Mouse (Mus musculus) hindbrain, embryonic 11.5 days (tissue): Measurements from ENCODE around the gene Heatr5a. TPM values are rescaled to one million over a fixed set of nuclear protein-coding genes. Genes with fewer than 3 reads are reported as not detected.

ENCODE experiments used
- ATAC-seq: fragments of 200-750 bp; cut with Nextera tagmentation; 2 replicates; pipeline ENCODE4 v1.8.0; 2017; ENCODE audit warnings: mild to moderate bottlenecking, moderate TSS enrichment, moderate library complexity; ENCODE audit not compliant: low FRiP score
- DNase-seq: peaks from one replicate; pipeline ENCODE4 v3.0.0-alpha.2; 2015; ENCODE audit warnings: low spot score
- H3K27ac ChIP-seq: fragments of 300-500 bp; sonication (generic); 2 replicates; pipeline ENCODE4 v1.5.1; 2014; ENCODE audit warnings: mild to moderate bottlenecking, low read depth, low read length
- H3K27me3 ChIP-seq: fragments of 300-500 bp; sonication (generic); 2 replicates; pipeline ENCODE4 v1.6.1; 2014; ENCODE audit warnings: mild to moderate bottlenecking, low read length, moderate library complexity, mixed read lengths; ENCODE audit not compliant: control insufficient read depth, insufficient read depth
- H3K36me3 ChIP-seq: fragments of 300-500 bp; sonication (generic); 2 replicates; pipeline ENCODE4 v1.6.1; 2014; ENCODE audit warnings: mild to moderate bottlenecking, low read length, moderate library complexity, mixed read lengths; ENCODE audit not compliant: control insufficient read depth, insufficient read depth
- H3K4me1 ChIP-seq: fragments of 300-500 bp; sonication (generic); replicated peaks from 2 replicates; pipeline ENCODE4 v1.6.1; 2014; ENCODE audit warnings: low read length, mixed read lengths; ENCODE audit not compliant: control insufficient read depth, insufficient read depth
- H3K4me2 ChIP-seq: fragments of 300-500 bp; sonication (generic); replicated peaks from 2 replicates; pipeline ENCODE4 v1.6.1; 2014; ENCODE audit warnings: mild to moderate bottlenecking, low read depth, low read length
- H3K4me3 ChIP-seq: fragments of 300-500 bp; sonication (generic); 2 replicates; pipeline ENCODE4 v1.5.1; 2014; ENCODE audit warnings: low read depth, low read length
- H3K9ac ChIP-seq: fragments of 300-500 bp; sonication (generic); 2 replicates; pipeline ENCODE4 v1.6.1; 2014; ENCODE audit warnings: low read depth, low read length
- H3K9me3 ChIP-seq: fragments of 300-500 bp; sonication (generic); 2 replicates; pipeline ENCODE4 v1.6.1; 2016; ENCODE audit warnings: low read length; ENCODE audit not compliant: control insufficient read depth
- WGBS: fragments of 180-500 bp; shearing (Covaris S2); extraction: QIAGEN DNeasy Blood & Tissue Kit; methylation state at CpG from one replicate; pipeline ENCODE4 v1.1.7; 2014; 5-methylcytosine and 5-hydroxymethylcytosine counted together
- polyA plus RNA-seq: library from polyadenylated mRNA; unstranded; fragments of >200 nt; fragmentation: Nextera tagmentation; extraction: Ambion mirVana; gene quantifications from 2 replicates; pipeline ENCODE4 v1.2.1, GENCODE M21; 2014

Gene Heatr5a
- polyA plus RNA-seq = 8.4 and 8.8 TPM in 2 replicates

DNA sequence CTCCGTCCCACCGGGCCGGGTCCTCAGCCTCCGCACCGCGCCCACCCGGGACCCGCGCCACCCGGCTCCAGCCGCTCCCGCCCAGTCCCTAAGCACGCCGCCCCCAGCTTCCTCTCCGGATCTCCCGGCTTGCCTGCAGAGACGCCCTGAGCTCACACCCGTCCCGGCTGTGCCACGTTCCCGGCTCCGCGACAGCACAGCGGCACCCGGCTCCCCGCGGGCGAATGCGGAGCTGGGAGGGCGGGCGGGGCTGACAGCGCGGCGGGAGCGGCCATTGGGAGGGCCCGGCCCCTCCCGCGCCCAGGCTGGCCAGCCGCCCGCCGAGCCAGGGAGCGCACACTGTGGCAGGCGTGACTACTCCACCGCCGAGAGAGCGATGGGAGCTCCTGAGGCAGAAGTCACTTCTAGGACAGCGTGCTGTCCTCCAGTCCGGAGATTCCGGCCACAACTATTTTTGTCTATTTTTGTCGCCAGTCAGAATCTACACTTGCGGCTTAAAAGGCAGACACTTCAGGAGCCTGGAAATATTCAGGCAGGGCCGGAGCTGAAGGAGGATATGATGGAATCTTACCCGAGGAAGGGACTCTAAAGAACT lies at the start of gene Heatr5a:
TSS of gene Heatr5a (minus strand) at position 252 of the 595 bp plus-strand sequence.
- WGBS = 2% methylated on average over 44 of the region's 53 CpGs
- ATAC-seq (peak; percentile 95), DNase-seq (peak; percentile 91)
- no peaks in the 10 kb centered on the region for H3K4me1 ChIP-seq
- H3K27me3 ChIP-seq = no peaks in the 10 kb centered on the region
- H3K4me3 ChIP-seq = peak within 1 kb of the TSS; percentile 87
- peak within 1 kb of the TSS; percentile 45 for H3K4me2 ChIP-seq
- H3K36me3 ChIP-seq = no peaks in the 10 kb centered on the region
- peak within 1 kb of the TSS; percentile 18; the same call in 1 of the 2 replicates for H3K27ac ChIP-seq
- no peaks in the 10 kb centered on the region for H3K9me3 ChIP-seq
- H3K9ac ChIP-seq = peak within 1 kb of the TSS; percentile 59

DNA sequence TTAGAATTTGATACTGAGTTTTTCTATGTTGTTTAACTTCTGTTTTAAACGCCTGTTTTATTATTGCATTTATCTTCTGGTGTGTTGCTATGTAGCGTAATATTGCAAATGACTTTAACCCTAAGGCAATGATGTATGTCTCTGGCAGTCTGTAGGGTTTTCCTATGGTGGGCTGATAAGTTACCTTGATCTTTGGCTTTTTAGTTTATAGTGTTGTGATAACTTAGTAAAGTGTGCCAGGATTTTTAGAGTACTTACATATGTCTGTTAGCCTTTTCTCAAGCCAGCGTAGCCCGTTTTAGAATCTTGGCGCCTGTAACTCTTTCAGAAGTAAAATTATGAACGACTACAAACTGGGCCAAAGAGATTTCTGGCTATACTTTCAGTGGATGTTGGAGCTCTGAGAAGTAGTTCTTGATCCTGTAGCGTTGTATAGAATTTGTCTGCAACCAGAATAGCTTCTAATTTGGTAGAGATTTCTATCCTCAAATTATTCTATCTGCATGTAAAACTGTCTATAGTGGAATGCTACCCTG lies 43.4 kb upstream of the Heatr5a start:
- H3K4me3 ChIP-seq = no peak overlapping the region
- H3K27me3 ChIP-seq = no peaks in the 10 kb centered on the region
- DNase-seq (no peak), ATAC-seq (no peak)
- no peak overlapping the region for H3K4me2 ChIP-seq
- H3K9ac ChIP-seq = no peak overlapping the region
- no peaks in the 10 kb centered on the region for H3K4me1 ChIP-seq
- H3K27ac ChIP-seq = no peak overlapping the region
- H3K9me3 ChIP-seq = no peaks in the 10 kb centered on the region
- WGBS = 90% methylated on average over 7 of the region's 7 CpGs
- H3K36me3 ChIP-seq = no peaks in the 10 kb centered on the region

DNA sequence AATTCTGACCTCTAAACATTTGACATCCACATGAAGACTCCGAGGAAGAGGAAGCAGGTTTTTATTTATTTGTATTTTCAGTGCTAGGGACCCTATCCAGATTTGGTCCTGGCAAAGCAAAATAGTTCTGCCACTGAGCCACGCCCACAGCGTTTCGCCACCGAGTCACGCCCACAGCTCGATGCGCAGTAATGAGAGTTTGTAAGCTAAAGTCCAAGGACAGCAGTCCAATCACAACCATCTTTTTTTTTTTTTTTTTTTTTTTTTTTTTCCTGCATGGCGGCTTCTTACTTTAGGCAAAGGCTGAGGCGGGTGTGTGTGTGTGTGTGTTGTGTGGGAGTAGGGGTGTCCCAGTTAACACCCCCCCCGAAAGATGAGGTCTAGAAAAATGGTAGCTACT lies 42.9 kb upstream of the Heatr5a start:
- ATAC-seq = no peak
- no peak for DNase-seq
- H3K27me3 ChIP-seq = no peaks in the 10 kb centered on the region

DNA sequence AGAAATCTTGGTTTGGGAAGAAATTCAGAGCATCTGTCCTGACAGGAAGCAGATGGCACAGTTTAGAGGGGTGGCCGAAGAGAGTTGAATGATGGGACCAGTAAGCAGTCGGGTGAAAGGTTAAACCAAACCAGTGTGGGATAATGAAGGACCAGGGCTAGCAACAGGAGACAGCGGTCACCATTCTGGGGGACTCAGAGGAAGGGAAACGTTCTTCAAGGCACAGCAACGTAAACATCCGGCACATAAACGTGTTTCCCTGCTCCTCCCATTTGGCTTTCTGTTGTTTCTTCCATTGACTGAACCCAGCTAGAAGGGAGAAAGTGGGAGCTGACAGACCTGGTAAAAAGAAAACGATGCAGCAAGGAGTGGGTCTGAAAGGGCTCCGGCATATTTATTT lies 42.2 kb upstream of the Heatr5a start:
- Histone ChIP-seq H3K9me3 (no peaks in the 10 kb centered on the region), H3K36me3 (no peaks in the 10 kb centered on the region), H3K4me3 (no peak overlapping the region), H3K4me2 (no peak overlapping the region), H3K27ac (no peak overlapping the region), H3K27me3 (no peaks in the 10 kb centered on the region), H3K9ac (no peak overlapping the region), H3K4me1 (no peaks in the 10 kb centered on the region)
- 49% methylated on average over 9 of the region's 9 CpGs for WGBS
- DNase-seq (no peak), ATAC-seq (no peak)

More for the DNA sequence above, 42.9 kb upstream of the Heatr5a start:
- Histone ChIP-seq H3K9me3 (no peaks in the 10 kb centered on the region), H3K4me1 (no peaks in the 10 kb centered on the region), H3K4me3 (no peak overlapping the region), H3K4me2 (no peak overlapping the region), H3K36me3 (no peaks in the 10 kb centered on the region), H3K9ac (no peak overlapping the region), H3K27ac (no peak overlapping the region)
- WGBS = 84% methylated on average over 11 of the region's 11 CpGs

DNA sequence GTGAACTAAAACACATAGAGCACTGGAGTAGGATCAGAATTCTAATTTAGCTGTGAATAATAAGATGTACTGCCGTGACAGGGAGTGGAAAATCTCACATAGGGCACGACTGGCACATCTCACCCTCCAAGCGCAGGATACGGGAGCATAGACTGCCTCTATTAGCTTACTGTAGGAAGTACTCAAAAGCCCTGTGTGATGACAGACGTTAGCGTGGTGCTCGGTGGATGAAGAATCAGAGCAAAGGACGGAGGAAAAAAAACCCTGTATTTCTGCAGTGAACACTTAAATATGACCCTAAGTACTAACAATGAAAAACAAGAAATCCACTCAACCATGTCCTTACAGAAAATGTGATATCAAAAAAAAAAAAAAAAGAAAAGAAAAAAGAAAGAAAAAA lies 41.0 kb upstream of the Heatr5a start:
- H3K4me1 ChIP-seq = no peaks in the 10 kb centered on the region
- H3K9ac ChIP-seq = no peak overlapping the region
- H3K4me3 ChIP-seq = no peak overlapping the region
- no peaks in the 10 kb centered on the region for H3K9me3 ChIP-seq
- WGBS = 86% methylated on average over 8 of the region's 8 CpGs
- H3K27ac ChIP-seq = no peak overlapping the region
- H3K36me3 ChIP-seq = no peaks in the 10 kb centered on the region
- no peak overlapping the region for H3K4me2 ChIP-seq
- ATAC-seq = no peak
- no peaks in the 10 kb centered on the region for H3K27me3 ChIP-seq
- no peak for DNase-seq

DNA sequence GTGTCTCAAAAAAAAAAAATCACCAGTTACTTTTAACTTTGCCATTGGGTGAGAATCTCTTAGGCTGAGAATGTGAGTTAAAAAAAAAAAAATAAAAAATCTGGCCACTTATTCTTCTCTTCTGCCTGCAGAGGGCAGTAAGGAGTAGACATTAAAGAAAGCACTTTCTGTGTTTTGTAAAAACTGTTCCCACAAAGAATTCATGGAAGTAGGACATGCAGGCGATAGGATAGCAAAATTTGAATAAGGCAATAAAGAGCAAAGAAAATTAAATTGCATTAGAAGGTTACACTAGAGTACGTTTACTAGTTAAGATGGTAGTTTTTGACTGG lies 39.5 kb upstream of the Heatr5a start:
- DNase-seq (peak; percentile 66), ATAC-seq (no peak)
- H3K36me3 ChIP-seq = no peaks in the 10 kb centered on the region
- H3K27ac ChIP-seq = peak overlapping the region; percentile 51
- no peak overlapping the region for H3K4me3 ChIP-seq
- no peak overlapping the region for H3K9ac ChIP-seq
- no peaks in the 10 kb centered on the region for H3K9me3 ChIP-seq
- H3K27me3 ChIP-seq = no peaks in the 10 kb centered on the region
- H3K4me1 ChIP-seq = no peaks in the 10 kb centered on the region
- WGBS = 61% methylated on average over 2 of the region's 2 CpGs
- H3K4me2 ChIP-seq = 0 out of 2 replicates have a peak overlapping the region, but pooled peaks have one; percentile 23

DNA sequence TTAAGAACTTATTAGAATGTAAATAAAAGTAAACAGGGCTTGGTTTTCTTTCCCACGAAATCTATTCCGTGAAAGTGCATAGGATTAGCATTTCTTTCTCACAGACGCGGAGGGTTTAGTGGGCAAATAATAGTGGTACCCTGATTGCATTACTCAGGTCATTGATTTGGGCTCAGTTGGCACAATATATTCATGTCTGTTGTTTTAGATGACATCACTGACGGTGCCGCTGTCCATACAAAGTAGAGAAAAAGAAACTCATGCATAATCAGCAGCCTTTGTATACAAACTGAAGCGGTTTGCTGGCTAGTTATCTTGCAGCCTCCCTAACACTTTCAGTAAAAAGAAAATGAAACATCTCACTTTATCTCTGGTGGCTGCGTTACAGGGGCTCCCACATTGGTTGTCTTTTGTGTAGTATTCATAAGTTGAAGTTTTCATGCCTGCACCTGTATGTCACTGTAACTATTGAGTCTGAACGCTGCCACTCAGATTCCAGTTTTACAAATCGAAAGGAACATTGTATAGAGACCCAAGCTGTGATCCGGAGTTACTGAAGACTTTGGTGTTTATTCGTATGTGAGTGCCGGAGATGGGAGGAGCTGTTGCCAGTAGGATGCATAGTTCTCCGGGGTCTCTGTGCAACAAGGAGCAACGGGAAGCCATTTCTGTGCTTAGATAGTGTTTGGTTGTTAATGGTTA lies 39.0 kb upstream of the Heatr5a start:
- peak; percentile 35 for DNase-seq

DNA sequence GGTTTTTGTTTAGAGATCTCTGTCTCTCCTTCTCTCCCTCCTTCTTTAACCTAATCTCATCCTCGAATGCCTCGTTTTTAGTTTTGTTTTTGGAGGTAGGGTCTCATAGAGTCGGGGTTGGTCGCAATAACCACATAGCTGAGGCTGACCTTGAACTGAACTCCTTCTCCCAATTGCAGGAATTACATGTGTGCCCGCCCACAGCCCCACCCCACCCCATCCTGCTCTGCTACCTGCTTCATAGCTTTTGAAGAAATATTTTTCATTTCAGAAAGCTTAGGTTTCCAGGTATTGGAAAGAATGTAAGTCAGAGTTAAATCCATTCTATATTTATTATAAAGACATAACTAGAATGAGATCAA lies 35.5 kb upstream of the Heatr5a start:
- no peaks in the 10 kb centered on the region for H3K36me3 ChIP-seq
- no peak overlapping the region for H3K9ac ChIP-seq
- peak overlapping the region; percentile 57; the same call in 1 of the 2 replicates for H3K4me2 ChIP-seq
- H3K9me3 ChIP-seq = no peaks in the 10 kb centered on the region
- no peaks in the 10 kb centered on the region for H3K27me3 ChIP-seq
- no peaks in the 10 kb centered on the region for H3K4me1 ChIP-seq
- no peak overlapping the region for H3K27ac ChIP-seq
- 48% methylated on average over 5 of the region's 5 CpGs for WGBS
- no peak for DNase-seq
- peak; percentile 69 for ATAC-seq
- peak overlapping the region; percentile 73 for H3K4me3 ChIP-seq

More for the DNA sequence above, 39.0 kb upstream of the Heatr5a start:
- Histone ChIP-seq H3K27me3 (no peaks in the 10 kb centered on the region), H3K4me2 (peak overlapping the region; percentile 23), H3K4me3 (peak overlapping the region; percentile 14; the same call in 1 of the 2 replicates), H3K27ac (peak overlapping the region; percentile 51), H3K36me3 (no peaks in the 10 kb centered on the region), H3K4me1 (no peaks in the 10 kb centered on the region), H3K9me3 (no peaks in the 10 kb centered on the region), H3K9ac (no peak overlapping the region)
- WGBS = 50% methylated on average over 15 of the region's 15 CpGs
- peak; percentile 49 for ATAC-seq
